Mouse (Mus musculus): ENCODE measurements around the gene Rpl28. TPM values are rescaled to one million over a fixed set of nuclear protein-coding genes. Genes with fewer than 3 reads are reported as not detected.
"Not testable (repeated sequence)": the region's sequence is repeated elsewhere in the genome, so short reads cannot be mapped to it uniquely, and the experiment has no call there.

The Rpl28 gene
- total and polyA plus RNA-seq, 2 experiments from 2014 or later = 145 to 304 TPM

DNA sequence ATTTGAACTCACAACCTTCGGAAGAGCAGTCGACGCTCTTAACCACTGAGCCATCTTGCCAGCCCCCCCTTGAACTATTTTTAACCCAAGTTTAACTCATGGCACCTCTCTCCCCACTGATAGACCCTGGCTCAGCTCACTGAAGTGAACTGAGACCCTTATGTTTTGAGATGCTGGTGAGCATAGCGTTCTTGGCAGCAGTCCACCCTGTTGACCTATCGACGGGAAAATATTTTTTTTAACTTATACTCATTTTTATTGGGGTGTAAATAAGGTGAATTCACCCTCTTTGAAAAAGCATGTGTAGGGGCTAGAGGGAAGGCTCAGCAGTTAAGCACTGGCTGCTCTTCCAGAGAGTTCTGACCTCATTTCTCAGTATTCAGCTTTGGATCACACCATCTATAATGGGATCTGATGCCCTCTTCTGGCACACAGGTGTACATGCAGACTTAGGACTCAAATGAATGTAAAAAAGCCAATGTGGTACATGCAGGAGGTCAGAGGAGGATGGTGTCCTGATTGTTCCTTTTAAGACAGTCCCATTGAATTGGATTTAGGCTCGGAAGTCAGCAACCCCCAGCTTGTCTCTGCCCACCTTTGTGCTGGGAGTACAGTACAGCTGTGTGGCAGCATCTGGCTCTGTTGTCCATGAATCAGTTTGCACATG lies 3.2 kb downstream of the Rpl28 start:
- Histone ChIP-seq H3K27ac (no peak overlapping the region), H3K36me3 (ENCODE audit: insufficient read depth, low read length) (peaks cover 25% of the 10 kb centered on the region)

DNA sequence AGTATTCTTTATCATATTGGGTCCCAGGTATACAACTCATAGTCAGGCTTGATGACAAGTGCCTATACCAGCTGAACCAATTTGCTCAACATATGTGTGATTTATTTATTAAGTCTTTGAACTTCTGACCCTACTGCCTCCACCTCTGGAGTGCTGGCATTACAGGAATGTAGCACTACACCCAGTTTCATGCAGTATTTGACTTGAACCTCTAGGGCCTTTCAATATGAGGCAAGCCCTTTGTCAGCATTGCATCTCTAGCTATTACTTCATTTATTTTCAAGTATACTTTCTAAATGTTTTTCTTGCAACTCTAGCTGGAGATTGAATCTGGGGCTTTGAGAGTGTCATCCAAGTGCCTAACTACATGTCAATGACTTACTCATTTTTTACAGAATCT lies 9.6 kb downstream of the Rpl28 start:
- Histone ChIP-seq H3K9ac (replicated peaks; ENCODE audit: low read length) (no peak overlapping the region), H3K4me1 (ENCODE audit: insufficient read depth, low read length) (no peaks in the 10 kb centered on the region), H3K27ac (no peak overlapping the region), H3K9me3 (ENCODE audit: low read length) (no peaks in the 10 kb centered on the region), H3K4me2 (ENCODE audit: low read depth, low read length) (no peak overlapping the region), H3K4me3 (ENCODE audit: low read length) (no peak overlapping the region), H3K27me3 (ENCODE audit: insufficient read depth, low read length) (no peaks in the 10 kb centered on the region), H3K36me3 (ENCODE audit: insufficient read depth, low read length) (peaks cover 14% of the 10 kb centered on the region; the same call in 1 of the 2 replicates)
- TF ChIP-seq CTCF (IDR thresholded peaks at IDR 0.05; ENCODE audit: low read depth) = no peak
- no peak for DNase-seq (ENCODE audit: low spot score)
- no peak for ATAC-seq

More for the DNA sequence above, 3.2 kb downstream of the Rpl28 start:
- DNase-seq (ENCODE audit: low spot score) (peak; percentile 63), ATAC-seq (peak; percentile 31; the same call in 1 of the 2 replicates)
- Histone ChIP-seq H3K27me3 (ENCODE audit: insufficient read depth, low read length) (no peaks in the 10 kb centered on the region), H3K4me3 (ENCODE audit: low read length) (no peak overlapping the region), H3K9me3 (ENCODE audit: low read length) (no peaks in the 10 kb centered on the region), H3K4me1 (ENCODE audit: insufficient read depth, low read length) (peaks cover 3% of the 10 kb centered on the region; the same call in 1 of the 2 replicates), H3K4me2 (ENCODE audit: low read depth, low read length) (no peak overlapping the region), H3K9ac (replicated peaks; ENCODE audit: low read length) (no peak overlapping the region)
- peak; percentile 84 for TF ChIP-seq CTCF (IDR thresholded peaks at IDR 0.05; ENCODE audit: low read depth)
- 62% methylated on average over 7 of the region's 7 CpGs for WGBS

- Histone ChIP-seq H3K27me3 (ENCODE audit: insufficient read depth, low read length) (no peaks in the 10 kb centered on the region), H3K9me3 (ENCODE audit: low read length) (no peaks in the 10 kb centered on the region), H3K36me3 (ENCODE audit: insufficient read depth, low read length) (peaks cover 26% of the 10 kb centered on the region; the same call in 1 of the 2 replicates), H3K4me2 (ENCODE audit: low read depth, low read length) (no peak overlapping the region), H3K4me3 (ENCODE audit: low read length) (no peak overlapping the region), H3K27ac (no peak overlapping the region), H3K4me1 (ENCODE audit: insufficient read depth, low read length) (no peaks in the 10 kb centered on the region), H3K9ac (replicated peaks; ENCODE audit: low read length) (no peak overlapping the region)
- peak; percentile 74 for TF ChIP-seq CTCF (IDR thresholded peaks at IDR 0.05; ENCODE audit: low read depth)
- ATAC-seq (no peak), DNase-seq (ENCODE audit: low spot score) (peak; percentile 74)
- 90% methylated on average over 7 of the region's 7 CpGs for WGBS
Measured at GRCm38 (mm10) chr7:4806716-4807115, 14.0 kb downstream of the Rpl28 start.

DNA sequence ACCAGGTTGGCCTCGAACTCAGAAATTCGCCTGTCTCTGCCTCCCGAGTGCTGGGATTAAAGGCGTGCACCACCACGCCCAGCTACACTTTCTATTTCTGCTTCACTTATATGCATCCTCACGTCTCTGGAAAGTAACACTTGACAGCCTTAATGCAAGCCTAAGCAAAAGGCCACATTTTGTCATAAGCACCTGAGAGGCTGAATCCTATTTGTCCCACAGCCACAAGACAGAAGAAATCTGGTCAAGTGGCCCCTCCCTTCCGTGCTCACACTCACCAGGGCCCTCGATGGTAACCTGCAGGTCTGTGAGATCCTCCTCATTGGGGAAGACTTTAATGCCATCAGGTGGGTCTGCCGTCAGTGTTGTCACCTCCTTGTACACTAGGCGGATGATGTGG lies 18.5 kb downstream of the Rpl28 start:
- H3K27me3 ChIP-seq (ENCODE audit: insufficient read depth, low read length); H3K9me3 ChIP-seq (ENCODE audit: low read length); H3K4me1 ChIP-seq (ENCODE audit: insufficient read depth, low read length); DNase-seq (ENCODE audit: low spot score); ATAC-seq: not testable (repeated sequence)
- H3K36me3 ChIP-seq (ENCODE audit: insufficient read depth, low read length) = peaks cover 17% of the 10 kb centered on the region; the same call in 1 of the 2 replicates
- peak overlapping the region; percentile 85 for H3K4me2 ChIP-seq (ENCODE audit: low read depth, low read length)
- peak overlapping the region; percentile 91 for H3K9ac ChIP-seq (replicated peaks; ENCODE audit: low read length)
- H3K27ac ChIP-seq = peak overlapping the region; percentile 95; the same call in 1 of the 2 replicates
- WGBS = 39% methylated on average over 10 of the region's 10 CpGs
- peak overlapping the region; percentile 99 for H3K4me3 ChIP-seq (ENCODE audit: low read length)

- Histone ChIP-seq H3K27ac (peak overlapping the region; percentile 95), H3K27me3 (ENCODE audit: insufficient read depth, low read length) (no peaks in the 10 kb centered on the region), H3K9me3 (ENCODE audit: low read length) (no peaks in the 10 kb centered on the region), H3K9ac (replicated peaks; ENCODE audit: low read length) (peak overlapping the region; percentile 91), H3K36me3 (ENCODE audit: insufficient read depth, low read length) (peaks cover 15% of the 10 kb centered on the region; the same call in 1 of the 2 replicates), H3K4me1 (ENCODE audit: insufficient read depth, low read length) (peaks cover 5% of the 10 kb centered on the region), H3K4me2 (ENCODE audit: low read depth, low read length) (peak overlapping the region; percentile 85), H3K4me3 (ENCODE audit: low read length) (peak overlapping the region; percentile 99)
- ATAC-seq (no peak), DNase-seq (ENCODE audit: low spot score) (peak; percentile 35)
- no peak for TF ChIP-seq CTCF (IDR thresholded peaks at IDR 0.05; ENCODE audit: low read depth)
- under 1% methylated on average over 25 of the region's 36 CpGs for WGBS
Measured at GRCm38 (mm10) chr7:4811842-4812302, 19.2 kb downstream of the Rpl28 start.

DNA sequence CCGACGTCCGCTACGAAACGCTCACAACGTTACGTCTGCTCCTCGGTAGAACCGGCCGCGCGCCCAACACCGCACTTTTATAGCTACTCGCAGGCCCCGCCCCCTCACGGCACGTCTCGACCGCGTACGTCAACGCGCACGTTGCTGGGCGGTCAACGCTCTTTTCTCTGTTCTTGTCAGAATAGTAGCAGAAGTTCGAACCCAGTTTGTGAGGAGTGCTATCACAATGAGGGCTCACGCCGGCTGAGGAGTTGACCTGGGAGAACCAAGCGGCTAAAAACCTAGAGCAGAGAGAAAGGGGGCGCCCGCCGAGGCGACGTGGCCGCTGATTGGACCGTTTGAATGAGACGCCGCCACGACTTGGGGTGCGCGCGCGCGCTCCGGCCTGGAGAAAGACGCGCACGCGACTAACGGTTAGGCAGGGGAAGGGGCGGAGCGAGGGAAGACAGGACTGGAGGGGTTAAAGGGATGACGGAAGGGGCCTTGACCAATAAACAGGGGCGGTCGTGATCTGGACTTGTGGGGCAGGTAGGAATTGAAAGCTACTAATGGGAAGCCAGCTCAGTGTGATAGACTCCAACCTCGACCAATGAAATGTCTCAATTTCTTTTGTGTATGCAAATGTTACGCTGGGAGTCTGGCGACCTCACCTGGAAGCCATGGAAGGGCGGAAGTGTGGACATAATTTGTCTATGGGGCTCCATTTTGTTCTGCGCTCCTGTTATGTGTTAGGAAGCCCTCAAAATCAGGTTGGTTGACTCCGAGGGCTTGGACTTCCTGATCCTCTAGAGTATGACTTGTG lies 19.8 kb downstream of the Rpl28 start, which contains the start of gene Ube2s:
Gene Ube2s, minus strand, starts transcription at position 288 of the 802 bp plus-strand sequence.
- ATAC-seq (peak; percentile 99), DNase-seq (ENCODE audit: low spot score) (peak; percentile 100)
- H3K4me3 ChIP-seq (ENCODE audit: low read length) = peak within 1 kb of the TSS; percentile 99
- peak within 1 kb of the TSS; percentile 85 for H3K4me2 ChIP-seq (ENCODE audit: low read depth, low read length)
- H3K27me3 ChIP-seq (ENCODE audit: insufficient read depth, low read length) = no peaks in the 10 kb centered on the region
- peak within 1 kb of the TSS; percentile 95 for H3K27ac ChIP-seq
- peak within 1 kb of the TSS; percentile 91 for H3K9ac ChIP-seq (replicated peaks; ENCODE audit: low read length)
- TF ChIP-seq CTCF (IDR thresholded peaks at IDR 0.05; ENCODE audit: low read depth) = peak; percentile 59
- peaks cover 5% of the 10 kb centered on the region for H3K4me1 ChIP-seq (ENCODE audit: insufficient read depth, low read length)
- peaks cover 15% of the 10 kb centered on the region; the same call in 1 of the 2 replicates for H3K36me3 ChIP-seq (ENCODE audit: insufficient read depth, low read length)
- WGBS = under 1% methylated on average over 62 of the region's 62 CpGs
- H3K9me3 ChIP-seq (ENCODE audit: low read length) = no peaks in the 10 kb centered on the region

Data from hindbrain, postnatal 0 days (tissue).